Mouse (Mus musculus): ENCODE measurements around the gene Mdga1. TPM values are rescaled to one million over a fixed set of nuclear protein-coding genes. Genes with fewer than 3 reads are reported as not detected.

Gene Mdga1
- polyA plus RNA-seq, 1 experiment from 2014 or later, result 1.9 TPM

DNA sequence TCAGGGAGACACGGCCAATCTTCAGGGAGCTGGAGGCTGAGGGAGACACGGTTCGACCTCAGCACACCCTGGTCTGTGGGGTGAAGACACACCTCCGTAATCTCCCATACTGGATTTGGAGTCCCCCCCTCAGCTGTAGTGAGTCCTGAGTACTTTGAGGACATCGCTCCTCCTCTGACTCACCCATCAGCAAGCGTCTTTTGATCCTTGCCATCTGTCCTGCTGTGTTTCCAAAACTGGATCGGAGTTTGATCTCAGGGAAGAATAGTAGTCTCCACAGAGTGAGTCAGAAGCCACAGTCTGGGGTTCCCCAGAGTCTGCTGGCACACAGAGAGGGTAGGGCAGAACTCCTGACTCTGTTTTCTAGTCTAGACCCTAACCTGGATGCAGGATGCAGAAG, 150.9 kb downstream of the Mdga1 start:
- Histone ChIP-seq H3K4me1 (ENCODE audit: control insufficient read depth, insufficient read depth, low read length) (peaks cover 8% of the 10 kb centered on the region), H3K4me2 (ENCODE audit: low read depth, severe bottlenecking) (no peak overlapping the region), H3K27me3 (ENCODE audit: control insufficient read depth, insufficient read depth, low read length) (no peaks in the 10 kb centered on the region), H3K36me3 (ENCODE audit: control insufficient read depth, insufficient read depth, low read length) (no peaks in the 10 kb centered on the region), H3K9me3 (ENCODE audit: control insufficient read depth, low read length) (no peaks in the 10 kb centered on the region), H3K9ac (ENCODE audit: low read length) (no peak overlapping the region), H3K27ac (replicated peaks; ENCODE audit: low read depth, low read length) (no peak overlapping the region), H3K4me3 (ENCODE audit: low read depth, low read length) (no peak overlapping the region)
- 88% methylated on average over 7 of the region's 7 CpGs for WGBS
- no peak for DNase-seq (ENCODE audit: low spot score)
- ATAC-seq (ENCODE audit: insufficient number of reproducible peaks, low FRiP score, low TSS enrichment, low read depth), result no peak

DNA sequence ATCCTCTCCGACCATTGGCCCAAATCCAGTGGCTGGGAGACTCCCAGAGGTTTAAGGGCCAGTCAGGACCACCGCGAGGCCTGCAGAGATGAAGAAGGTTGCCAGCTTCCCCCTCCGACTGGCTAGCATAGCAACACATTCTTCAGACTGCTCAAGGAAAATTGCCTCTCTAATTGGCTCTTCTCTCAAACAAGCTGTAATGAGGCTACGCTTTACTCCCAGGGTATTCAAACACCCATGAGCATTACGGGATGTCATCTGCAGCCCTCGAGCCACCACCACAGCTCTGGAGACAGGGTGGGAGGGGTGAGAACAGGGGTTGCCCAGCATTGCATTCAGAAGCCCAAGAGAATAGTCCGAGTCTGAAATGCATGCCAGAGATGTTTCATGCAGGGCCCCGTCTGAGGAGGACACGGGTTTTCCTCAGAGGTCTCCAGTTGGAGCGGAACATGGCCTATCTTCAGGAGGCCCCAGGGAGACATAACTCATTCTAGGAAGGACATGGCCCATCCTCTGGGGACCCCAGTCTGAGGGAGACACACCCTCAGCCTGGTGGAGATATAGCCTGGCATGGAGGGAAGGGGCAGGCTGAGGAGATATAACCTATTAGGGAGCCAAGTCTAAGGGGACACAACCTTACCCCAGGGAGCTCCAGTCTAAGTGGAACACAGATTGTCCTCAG, 151.5 kb downstream of the Mdga1 start:
- WGBS, result 41% methylated on average over 11 of the region's 11 CpGs
- Histone ChIP-seq H3K27ac (replicated peaks; ENCODE audit: low read depth, low read length) (no peak overlapping the region), H3K9me3 (ENCODE audit: control insufficient read depth, low read length) (no peaks in the 10 kb centered on the region), H3K27me3 (ENCODE audit: control insufficient read depth, insufficient read depth, low read length) (no peaks in the 10 kb centered on the region), H3K4me1 (ENCODE audit: control insufficient read depth, insufficient read depth, low read length) (peaks cover 8% of the 10 kb centered on the region), H3K9ac (ENCODE audit: low read length) (no peak overlapping the region), H3K36me3 (ENCODE audit: control insufficient read depth, insufficient read depth, low read length) (no peaks in the 10 kb centered on the region), H3K4me3 (ENCODE audit: low read depth, low read length) (no peak overlapping the region), H3K4me2 (ENCODE audit: low read depth, severe bottlenecking) (no peak overlapping the region)
- ATAC-seq (ENCODE audit: insufficient number of reproducible peaks, low FRiP score, low TSS enrichment, low read depth) (no peak), DNase-seq (ENCODE audit: low spot score) (peak; percentile 41)

DNA sequence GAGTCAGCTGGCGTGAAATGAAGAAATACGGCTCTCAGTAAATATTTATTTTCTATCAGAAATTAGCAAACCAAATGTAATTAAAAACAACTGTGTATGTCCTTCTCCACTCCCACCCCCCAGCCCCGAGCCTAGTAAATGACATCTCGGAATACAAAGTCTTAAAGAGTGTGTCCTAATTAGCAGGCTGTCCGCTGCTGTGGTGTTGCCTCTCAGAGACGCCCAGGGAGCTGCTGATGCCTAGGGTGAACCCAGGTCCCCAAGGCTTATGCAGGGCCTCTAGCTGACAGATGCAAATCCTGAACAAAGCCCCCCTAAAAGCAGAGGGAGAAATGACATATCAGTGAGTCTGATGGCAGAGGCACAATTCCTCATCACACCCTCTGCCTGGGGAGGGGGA, 155.1 kb downstream of the Mdga1 start:
- Histone ChIP-seq H3K36me3 (ENCODE audit: control insufficient read depth, insufficient read depth, low read length) (no peaks in the 10 kb centered on the region), H3K9me3 (ENCODE audit: control insufficient read depth, low read length) (no peaks in the 10 kb centered on the region), H3K9ac (ENCODE audit: low read length) (no peak overlapping the region), H3K4me1 (ENCODE audit: control insufficient read depth, insufficient read depth, low read length) (peaks cover 8% of the 10 kb centered on the region), H3K27me3 (ENCODE audit: control insufficient read depth, insufficient read depth, low read length) (no peaks in the 10 kb centered on the region), H3K27ac (replicated peaks; ENCODE audit: low read depth, low read length) (no peak overlapping the region), H3K4me3 (ENCODE audit: low read depth, low read length) (no peak overlapping the region), H3K4me2 (ENCODE audit: low read depth, severe bottlenecking) (no peak overlapping the region)
- DNase-seq (ENCODE audit: low spot score) (no peak), ATAC-seq (ENCODE audit: insufficient number of reproducible peaks, low FRiP score, low TSS enrichment, low read depth) (no peak)
- 28% methylated on average over 6 of the region's 6 CpGs for WGBS

DNA sequence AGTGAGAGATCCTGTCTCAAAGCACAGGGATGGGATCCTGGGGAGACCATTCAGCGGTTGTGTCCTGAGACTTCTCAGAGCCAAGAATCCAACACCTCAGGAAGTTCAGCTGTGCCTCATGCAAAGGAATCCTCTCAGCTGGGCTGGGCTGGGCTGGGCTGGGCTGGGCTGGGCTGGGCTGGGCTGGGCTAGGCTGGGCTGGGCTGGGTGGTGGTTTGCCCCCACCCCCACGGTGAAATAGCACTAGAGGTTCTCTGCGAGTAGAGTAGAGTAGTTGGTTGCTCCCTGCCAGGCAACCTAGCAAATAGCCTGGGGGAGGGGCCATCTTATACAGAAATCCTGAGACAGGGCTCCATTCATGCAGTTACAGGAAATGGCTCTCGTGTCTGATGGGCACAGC, 156.6 kb downstream of the Mdga1 start:
- no peak overlapping the region for H3K4me3 ChIP-seq (ENCODE audit: low read depth, low read length)
- H3K9ac ChIP-seq (ENCODE audit: low read length), result no peak overlapping the region
- WGBS, result 13% methylated on average over 4 of the region's 4 CpGs

DNA sequence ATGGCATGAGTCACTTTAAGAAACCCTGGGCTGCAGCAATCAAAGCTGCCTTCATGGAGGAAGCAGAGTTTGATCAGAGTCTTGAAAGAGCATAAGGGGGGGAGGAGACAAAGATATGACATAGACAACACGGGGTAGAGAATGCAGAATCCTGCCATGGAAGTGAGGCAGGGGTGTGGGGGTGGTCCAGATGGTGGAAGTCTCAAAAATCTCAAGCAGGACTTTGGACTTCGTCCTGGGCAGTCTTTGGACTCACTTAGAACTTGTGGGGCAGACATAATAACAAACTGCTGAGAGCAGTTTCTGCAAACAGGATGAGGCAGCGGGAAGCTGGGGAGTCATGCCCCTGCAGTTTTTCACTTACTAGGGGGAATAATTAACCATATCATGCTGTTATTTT, 166.3 kb downstream of the Mdga1 start:
- 71% methylated on average over 3 of the region's 3 CpGs for WGBS

More for the DNA sequence above, 156.6 kb downstream of the Mdga1 start:
- Histone ChIP-seq H3K36me3 (ENCODE audit: control insufficient read depth, insufficient read depth, low read length) (no peaks in the 10 kb centered on the region), H3K4me1 (ENCODE audit: control insufficient read depth, insufficient read depth, low read length) (peaks cover 8% of the 10 kb centered on the region), H3K27ac (replicated peaks; ENCODE audit: low read depth, low read length) (no peak overlapping the region), H3K27me3 (ENCODE audit: control insufficient read depth, insufficient read depth, low read length) (no peaks in the 10 kb centered on the region), H3K9me3 (ENCODE audit: control insufficient read depth, low read length) (no peaks in the 10 kb centered on the region), H3K4me2 (ENCODE audit: low read depth, severe bottlenecking) (no peak overlapping the region)
- ATAC-seq (ENCODE audit: insufficient number of reproducible peaks, low FRiP score, low TSS enrichment, low read depth) (0 out of 2 replicates have a peak, but pooled peaks have one; percentile 26), DNase-seq (ENCODE audit: low spot score) (peak; percentile 28)

DNA sequence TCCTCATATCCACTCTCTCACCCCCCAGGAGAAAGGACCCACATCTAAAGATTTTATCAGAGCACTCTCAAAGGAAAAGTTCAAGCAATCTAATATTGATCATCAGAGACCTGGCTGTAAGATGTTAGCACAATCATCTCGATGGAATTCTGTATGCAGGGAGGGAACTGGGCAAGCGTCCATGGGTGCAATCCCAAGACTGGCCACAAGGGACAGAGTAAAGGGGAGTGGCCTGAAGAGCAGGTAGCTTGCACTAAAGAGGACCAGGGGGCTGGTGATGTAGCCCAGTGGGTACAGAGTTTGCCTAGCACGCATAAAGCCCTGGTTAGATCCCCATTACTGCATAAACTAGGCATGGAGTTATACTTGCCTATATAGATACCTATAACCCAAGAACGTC, 168.5 kb downstream of the Mdga1 start:
- Histone ChIP-seq H3K4me1 (ENCODE audit: control insufficient read depth, insufficient read depth, low read length) (peaks cover 7% of the 10 kb centered on the region; the same call in 1 of the 2 replicates), H3K9ac (ENCODE audit: low read length) (no peak overlapping the region), H3K27ac (replicated peaks; ENCODE audit: low read depth, low read length) (no peak overlapping the region), H3K27me3 (ENCODE audit: control insufficient read depth, insufficient read depth, low read length) (no peaks in the 10 kb centered on the region), H3K9me3 (ENCODE audit: control insufficient read depth, low read length) (no peaks in the 10 kb centered on the region), H3K4me2 (ENCODE audit: low read depth, severe bottlenecking) (no peak overlapping the region), H3K36me3 (ENCODE audit: control insufficient read depth, insufficient read depth, low read length) (no peaks in the 10 kb centered on the region), H3K4me3 (ENCODE audit: low read depth, low read length) (no peak overlapping the region)
- 23% methylated on average over 4 of the region's 4 CpGs for WGBS
- ATAC-seq (ENCODE audit: insufficient number of reproducible peaks, low FRiP score, low TSS enrichment, low read depth), result no peak
- DNase-seq (ENCODE audit: low spot score), result peak; percentile 84

More for the DNA sequence above, 166.3 kb downstream of the Mdga1 start:
- H3K27me3 ChIP-seq (ENCODE audit: control insufficient read depth, insufficient read depth, low read length), result no peaks in the 10 kb centered on the region
- no peak overlapping the region for H3K4me2 ChIP-seq (ENCODE audit: low read depth, severe bottlenecking)
- DNase-seq (ENCODE audit: low spot score), result no peak
- no peak overlapping the region for H3K27ac ChIP-seq (replicated peaks; ENCODE audit: low read depth, low read length)
- H3K4me1 ChIP-seq (ENCODE audit: control insufficient read depth, insufficient read depth, low read length), result peaks cover 4% of the 10 kb centered on the region; the same call in 1 of the 2 replicates
- ATAC-seq (ENCODE audit: insufficient number of reproducible peaks, low FRiP score, low TSS enrichment, low read depth), result no peak
- no peak overlapping the region for H3K9ac ChIP-seq (ENCODE audit: low read length)
- H3K36me3 ChIP-seq (ENCODE audit: control insufficient read depth, insufficient read depth, low read length), result no peaks in the 10 kb centered on the region
- H3K9me3 ChIP-seq (ENCODE audit: control insufficient read depth, low read length), result no peaks in the 10 kb centered on the region
- H3K4me3 ChIP-seq (ENCODE audit: low read depth, low read length), result no peak overlapping the region

DNA sequence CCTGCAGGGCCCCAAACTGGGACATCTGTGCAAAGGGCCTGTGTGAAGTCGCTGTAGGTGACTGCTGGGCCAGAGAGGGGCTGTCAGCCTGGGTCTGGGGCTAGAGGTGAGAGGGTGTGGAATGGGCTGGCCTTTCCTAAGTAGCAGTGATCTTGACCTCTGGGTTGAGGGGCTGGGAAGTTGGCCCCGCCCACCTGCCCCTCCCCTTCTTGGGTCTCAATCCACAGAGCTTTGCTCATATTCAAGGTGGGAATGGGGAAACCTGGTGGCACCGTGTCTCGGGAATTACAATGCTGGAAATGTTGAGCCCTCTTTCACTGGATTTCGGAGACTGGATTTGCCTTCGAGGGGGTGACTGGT, 169.8 kb downstream of the Mdga1 start:
- DNase-seq (ENCODE audit: low spot score), result no peak
- Histone ChIP-seq H3K27ac (replicated peaks; ENCODE audit: low read depth, low read length) (no peak overlapping the region), H3K4me3 (ENCODE audit: low read depth, low read length) (no peak overlapping the region), H3K4me1 (ENCODE audit: control insufficient read depth, insufficient read depth, low read length) (peaks cover 19% of the 10 kb centered on the region), H3K4me2 (ENCODE audit: low read depth, severe bottlenecking) (no peak overlapping the region), H3K36me3 (ENCODE audit: control insufficient read depth, insufficient read depth, low read length) (no peaks in the 10 kb centered on the region), H3K9ac (ENCODE audit: low read length) (no peak overlapping the region), H3K9me3 (ENCODE audit: control insufficient read depth, low read length) (no peaks in the 10 kb centered on the region), H3K27me3 (ENCODE audit: control insufficient read depth, insufficient read depth, low read length) (no peaks in the 10 kb centered on the region)
- WGBS, result 33% methylated on average over 6 of the region's 6 CpGs
- no peak for ATAC-seq (ENCODE audit: insufficient number of reproducible peaks, low FRiP score, low TSS enrichment, low read depth)

DNA sequence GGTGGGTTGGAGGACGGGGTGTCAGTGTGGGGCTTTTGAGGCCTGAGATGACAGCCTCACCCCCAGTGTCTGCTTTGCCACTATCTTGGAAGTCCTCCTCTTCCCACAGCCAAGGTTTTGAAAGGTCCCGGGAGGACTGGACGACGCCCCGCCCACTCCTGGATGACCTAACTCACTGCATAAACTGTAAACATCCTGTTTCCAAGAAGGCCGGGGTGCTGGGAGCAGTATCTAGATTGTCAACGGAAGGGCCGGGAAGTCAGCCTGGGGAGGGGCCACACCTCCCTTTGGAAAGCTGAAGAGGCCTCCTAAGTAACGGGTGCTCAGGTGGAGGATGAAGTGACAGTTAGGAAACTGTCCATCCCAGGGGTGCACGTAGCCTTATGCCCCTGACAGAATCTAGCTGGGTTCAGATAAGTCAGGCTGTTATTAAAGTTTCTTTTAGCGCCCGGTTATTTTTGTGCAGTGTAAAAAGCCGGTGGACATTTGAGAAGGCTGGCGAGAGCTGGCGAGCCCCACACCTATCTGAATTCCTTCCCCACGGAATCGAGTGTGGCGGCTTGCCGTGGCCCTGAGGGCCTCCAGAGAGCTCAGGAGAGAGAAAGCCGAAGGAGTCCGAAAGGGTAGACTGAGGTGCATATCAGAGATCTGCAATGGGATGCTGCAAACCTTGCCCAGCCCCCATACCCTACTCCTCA, 170.3 kb downstream of the Mdga1 start:
- H3K4me2 ChIP-seq (ENCODE audit: low read depth, severe bottlenecking), result no peak overlapping the region
- H3K9ac ChIP-seq (ENCODE audit: low read length), result no peak overlapping the region
- no peaks in the 10 kb centered on the region for H3K36me3 ChIP-seq (ENCODE audit: control insufficient read depth, insufficient read depth, low read length)
- DNase-seq (ENCODE audit: low spot score), result no peak
- 69% methylated on average over 21 of the region's 21 CpGs for WGBS
- H3K27me3 ChIP-seq (ENCODE audit: control insufficient read depth, insufficient read depth, low read length), result no peaks in the 10 kb centered on the region
- peaks cover 23% of the 10 kb centered on the region for H3K4me1 ChIP-seq (ENCODE audit: control insufficient read depth, insufficient read depth, low read length)
- no peak overlapping the region for H3K4me3 ChIP-seq (ENCODE audit: low read depth, low read length)
- no peak for ATAC-seq (ENCODE audit: insufficient number of reproducible peaks, low FRiP score, low TSS enrichment, low read depth)
- H3K27ac ChIP-seq (replicated peaks; ENCODE audit: low read depth, low read length), result no peak overlapping the region
- no peaks in the 10 kb centered on the region for H3K9me3 ChIP-seq (ENCODE audit: control insufficient read depth, low read length)

All from limb, embryonic 11.5 days (tissue).